Mouse (Mus musculus) ES-E14 (cell line): ENCODE data around the gene Bcl7a. TPM values are rescaled to one million over a fixed set of nuclear protein-coding genes. Genes with fewer than 3 reads are reported as not detected.
A peak's percentile ranks its signal among the peaks of the same experiment; 100 is the strongest.

Source experiments
- DNase-seq: peaks from one replicate; pipeline ENCODE4 v3.0.0-alpha.2; 2013; ENCODE audit warnings: low read depth, low spot score
- H3K27ac ChIP-seq: 2 replicates; pipeline ENCODE4 v1.5.1; 2012; ENCODE audit warnings: low read depth, mild to moderate bottlenecking, low read length, moderate library complexity, mixed read lengths; ENCODE audit not compliant: poor library complexity, insufficient read depth, severe bottlenecking
- H3K36me3 ChIP-seq: 2 replicates; pipeline ENCODE4 v1.6.1; 2012; ENCODE audit warnings: mild to moderate bottlenecking, low read length, moderate library complexity, mixed read lengths; ENCODE audit not compliant: control insufficient read depth, poor library complexity, insufficient read depth, severe bottlenecking
- H3K4me1 ChIP-seq, 2 experiments: fragments of 150-350 bp in 1 of 2; sonication (generic) in 1 of 2; 2 replicates each; pipeline ENCODE4 v1.6.1; 2012; ENCODE audit warnings: low read length in 2 of 2, mild to moderate bottlenecking in 1 of 2, mixed read lengths in 1 of 2; ENCODE audit not compliant: control insufficient read depth in 2 of 2, insufficient read depth in 2 of 2, poor library complexity in 1 of 2
- H3K4me3 ChIP-seq, 2 experiments: fragments of 150-350 bp in 1 of 2; sonication (generic) in 1 of 2; 2 replicates each; pipeline ENCODE4 v1.5.1; 2012; ENCODE audit warnings: low read length in 2 of 2, low read depth in 1 of 2, mild to moderate bottlenecking in 1 of 2, mixed read lengths in 1 of 2; ENCODE audit not compliant: insufficient read depth in 1 of 2, poor library complexity in 1 of 2, severe bottlenecking in 1 of 2
- H3K9ac ChIP-seq: 2 replicates; pipeline ENCODE4 v1.6.1; 2012; ENCODE audit warnings: low read depth, mild to moderate bottlenecking, low read length, mixed read lengths; ENCODE audit not compliant: poor library complexity, insufficient read depth, severe bottlenecking
- H3K9me3 ChIP-seq: fragments of 150-350 bp; sonication (generic); 2 replicates; pipeline ENCODE4 v1.6.1; 2012; ENCODE audit warnings: low read depth, mild to moderate bottlenecking, low read length; ENCODE audit not compliant: control insufficient read depth, insufficient read depth
- CHD2 ChIP-seq: IDR thresholded peaks from 2 replicates; pipeline ENCODE4 v1.6.1; 2014; ENCODE audit warnings: mild to moderate bottlenecking, low read depth, low read length, inconsistent platforms
- HCFC1 ChIP-seq: IDR thresholded peaks from 2 replicates; pipeline ENCODE4 v1.6.1; 2012; ENCODE audit warnings: low read length, inconsistent platforms, borderline replicate concordance; ENCODE audit not compliant: insufficient read depth
- MAFK ChIP-seq: IDR thresholded peaks from 2 replicates; pipeline ENCODE4 v1.6.1; 2014; ENCODE audit warnings: mild to moderate bottlenecking, low read depth, low read length, inconsistent platforms; ENCODE audit not compliant: insufficient read depth
- ZC3H11A ChIP-seq: IDR thresholded peaks from 2 replicates; pipeline ENCODE4 v1.6.1; 2012; ENCODE audit warnings: low read depth, mild to moderate bottlenecking, inconsistent platforms, low read length, borderline replicate concordance
- ZNF384 ChIP-seq: IDR thresholded peaks from 2 replicates; pipeline ENCODE4 v1.6.1; 2012; ENCODE audit warnings: low read depth, low read length, inconsistent platforms
- in situ Hi-C, 2 experiments: fragments of 600-800 bp; cut with MboI; formaldehyde crosslinking; loops; one replicate each; pipeline ENCODE4 v1.15.1; 2025; ENCODE audit warnings: low sequenced_read_pairs in 2 of 2, inconsistent platforms in 1 of 2; ENCODE audit not compliant: unreplicated experiment in 2 of 2
- total RNA-seq: library from RNA; depleted of rRNA; stranded (reverse); fragments of 300-350 nt; gene quantifications from 2 replicates; pipeline ENCODE4 v1.2.3, GENCODE M21; 2012; rRNA removed

Gene Bcl7a
- total RNA-seq = 8.0 and 13.7 TPM in 2 replicates

DNA sequence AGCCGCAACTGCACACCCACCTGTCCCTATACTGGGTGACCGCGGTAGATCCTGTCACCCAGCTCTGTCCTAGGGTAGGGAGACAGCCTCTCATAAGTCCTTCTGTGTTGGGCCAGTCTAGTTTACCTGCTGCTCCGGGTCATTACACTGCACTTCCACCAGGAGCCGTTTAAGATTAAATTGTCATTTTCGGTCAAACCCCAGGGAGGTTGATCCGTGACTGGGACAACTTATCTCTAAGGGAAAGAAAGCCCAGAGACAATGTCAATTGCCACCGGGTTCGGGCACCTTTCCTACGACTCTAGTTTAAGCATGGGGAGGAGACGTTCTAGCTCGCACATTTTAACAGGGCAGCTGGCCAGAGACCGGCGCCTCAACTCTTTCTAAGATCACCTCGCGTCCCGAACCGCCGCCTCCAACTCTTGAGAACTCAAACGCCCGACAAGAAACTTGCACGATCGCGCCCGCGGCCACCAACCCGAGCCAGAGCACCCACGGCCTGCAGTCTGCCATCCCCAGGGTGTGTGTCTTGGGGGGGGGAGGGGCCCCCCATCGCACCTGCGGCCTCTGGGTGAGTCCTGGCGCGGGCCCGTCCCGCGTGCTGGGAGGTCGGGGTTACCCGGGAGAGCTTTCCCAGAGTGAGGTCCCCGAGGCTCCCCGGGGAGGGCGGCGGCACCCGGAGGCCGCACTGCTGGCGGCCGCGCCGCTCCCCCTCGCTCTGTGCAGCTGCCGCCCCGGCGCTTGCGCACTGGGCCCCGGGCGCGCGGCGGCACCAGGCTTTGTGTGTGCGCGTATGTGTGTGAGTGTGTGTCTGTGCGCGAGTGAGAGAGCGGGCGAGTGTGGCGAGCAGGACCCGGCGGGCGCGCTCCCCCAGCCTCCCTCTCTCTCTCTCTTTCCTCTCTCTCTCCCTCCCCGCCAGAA, at the start of gene Bcl7a:
Gene Bcl7a (plus strand): TSS at position 128 of the 921 bp plus-strand sequence.
- peaks cover 2 to 20% of the 10 kb centered on the region in 2 experiments; a peak in 3 of 4 replicates for H3K4me1 ChIP-seq
- no peaks in the 10 kb centered on the region for H3K9me3 ChIP-seq
- H3K9ac ChIP-seq = peak within 1 kb of the TSS; percentile 93
- H3K36me3 ChIP-seq = no peaks in the 10 kb centered on the region; the same call in 1 of the 2 replicates
- in situ Hi-C loops = no loop called here
- H3K27ac ChIP-seq = peak within 1 kb of the TSS; percentile 76
- DNase-seq = peak; percentile 77
- TF ChIP-seq MAFK = no peak
- no peak for TF ChIP-seq ZC3H11A
- H3K4me3 ChIP-seq = peak within 1 kb of the TSS; percentile 85 to 94

DNA sequence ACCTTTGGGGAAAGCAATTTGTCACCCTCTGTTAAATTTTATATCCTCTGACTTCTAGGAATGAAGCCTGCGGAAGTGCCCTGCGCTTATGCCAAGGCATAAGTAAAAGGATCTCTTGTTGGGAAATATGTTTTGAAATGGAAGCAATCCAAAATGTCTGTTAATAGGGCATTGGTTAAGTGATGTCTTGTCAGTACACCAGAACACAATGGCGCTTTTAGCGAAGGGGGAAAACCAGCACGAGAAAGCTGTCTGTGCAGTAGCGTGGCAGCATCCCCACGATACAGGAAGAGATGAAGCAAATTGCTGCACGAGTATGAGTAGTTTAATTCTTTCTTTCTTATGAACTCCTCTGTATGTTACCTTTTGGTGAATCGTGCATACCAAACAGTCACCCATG, 49.0 kb upstream of the Bcl7a start:
- in situ Hi-C loops = no loop called here
- no peak for TF ChIP-seq CHD2

DNA sequence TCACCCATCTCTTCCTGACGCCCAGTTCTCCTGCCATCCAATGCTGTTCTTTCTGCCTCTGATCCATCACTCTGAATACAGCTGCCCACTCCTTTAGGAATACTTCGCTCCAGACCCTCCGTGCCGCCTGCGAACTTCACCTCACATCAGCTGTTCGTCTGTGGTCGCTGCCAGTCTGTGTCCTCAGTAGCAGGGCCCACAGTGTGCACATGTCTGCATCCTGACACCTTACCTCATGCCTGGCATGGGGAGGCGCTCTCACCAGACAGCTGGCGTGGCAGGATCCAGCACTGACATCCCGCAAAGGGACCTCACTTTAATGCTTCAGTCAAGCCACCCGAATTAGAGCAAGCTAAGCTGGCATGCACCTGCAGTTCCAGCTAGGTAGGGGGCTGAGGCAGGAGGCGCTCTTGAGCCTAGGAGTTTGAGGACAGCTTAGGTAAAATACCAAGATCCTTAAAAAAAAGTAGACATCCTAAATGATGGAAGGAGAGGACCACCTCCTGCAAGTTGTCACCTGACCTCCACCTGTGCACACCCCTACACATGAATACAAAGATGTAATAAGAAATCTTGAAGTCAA, 47.3 kb upstream of the Bcl7a start:
- TF ChIP-seq CHD2 (no peak), ZC3H11A (no peak), HCFC1 (no peak), MAFK (no peak), ZNF384 (no peak)
- no peak overlapping the region for H3K9ac ChIP-seq
- no peaks in the 10 kb centered on the region for H3K9me3 ChIP-seq
- in situ Hi-C loops = no loop called here
- H3K4me1 ChIP-seq = peaks cover 0 to 3% of the 10 kb centered on the region in 2 experiments; a peak in 1 of 4 replicates
- H3K4me3 ChIP-seq = no peak overlapping the region
- peak; percentile 52 for DNase-seq
- H3K27ac ChIP-seq = no peak overlapping the region
- H3K36me3 ChIP-seq = no peaks in the 10 kb centered on the region

More for the DNA sequence above, 49.0 kb upstream of the Bcl7a start:
- no peak overlapping the region for H3K27ac ChIP-seq
- no peak for DNase-seq
- no peaks in the 10 kb centered on the region for H3K9me3 ChIP-seq
- no peak overlapping the region for H3K9ac ChIP-seq
- no peak overlapping the region for H3K4me3 ChIP-seq
- peaks cover 0 to 3% of the 10 kb centered on the region in 2 experiments; a peak in 1 of 4 replicates for H3K4me1 ChIP-seq
- no peaks in the 10 kb centered on the region for H3K36me3 ChIP-seq

DNA sequence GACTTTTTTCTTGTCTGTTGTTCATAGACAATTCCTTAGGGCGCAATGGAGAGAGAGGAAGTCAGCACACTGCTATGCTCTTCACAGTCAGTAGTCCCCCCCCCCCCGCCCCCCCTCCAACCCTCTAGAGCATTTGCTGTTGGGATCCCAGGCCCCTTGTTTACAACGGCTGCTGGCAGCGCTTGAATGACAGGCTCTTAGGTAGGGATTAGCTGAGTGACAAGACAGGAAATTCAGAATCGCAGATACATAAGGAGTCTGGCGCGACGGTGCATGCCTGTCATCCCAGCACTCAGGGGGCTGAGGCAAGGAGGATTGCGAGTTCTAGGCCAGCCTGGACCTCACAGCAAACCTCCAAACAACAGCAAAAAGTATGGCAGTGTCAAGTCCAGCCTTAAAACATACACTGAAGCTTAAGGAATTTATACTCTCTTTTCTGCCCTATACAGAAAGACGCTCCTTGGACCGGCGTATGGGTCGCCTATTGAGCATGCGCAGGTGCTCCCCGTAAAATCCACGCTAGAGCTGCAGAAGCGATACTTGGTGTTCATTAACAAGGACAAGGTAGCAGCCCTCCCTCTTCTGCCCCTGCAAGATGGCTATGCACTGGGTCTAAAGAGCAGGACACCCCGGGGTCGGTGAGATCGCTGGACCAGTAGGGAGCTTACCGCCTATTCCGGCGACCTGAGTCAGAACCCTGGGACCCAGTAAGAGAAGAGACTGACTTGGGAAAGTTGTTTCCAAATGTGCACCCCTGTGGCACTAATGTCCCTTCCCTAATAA, 46.5 kb upstream of the Bcl7a start:
- TF ChIP-seq HCFC1 = no peak
- no peak for TF ChIP-seq ZNF384
- no peak for TF ChIP-seq CHD2
- no peak for TF ChIP-seq ZC3H11A
- no peak for TF ChIP-seq MAFK
- Histone ChIP-seq H3K9me3 (no peaks in the 10 kb centered on the region), H3K4me1 (peaks cover 0 to 3% of the 10 kb centered on the region in 2 experiments; a peak in 1 of 4 replicates), H3K27ac (no peak overlapping the region), H3K9ac (no peak overlapping the region), H3K36me3 (no peaks in the 10 kb centered on the region), H3K4me3 (no peak overlapping the region)
- in situ Hi-C loops = no loop called here
- no peak for DNase-seq
